Mouse (Mus musculus): ENCODE results near the gene Hdac7.

DNA sequence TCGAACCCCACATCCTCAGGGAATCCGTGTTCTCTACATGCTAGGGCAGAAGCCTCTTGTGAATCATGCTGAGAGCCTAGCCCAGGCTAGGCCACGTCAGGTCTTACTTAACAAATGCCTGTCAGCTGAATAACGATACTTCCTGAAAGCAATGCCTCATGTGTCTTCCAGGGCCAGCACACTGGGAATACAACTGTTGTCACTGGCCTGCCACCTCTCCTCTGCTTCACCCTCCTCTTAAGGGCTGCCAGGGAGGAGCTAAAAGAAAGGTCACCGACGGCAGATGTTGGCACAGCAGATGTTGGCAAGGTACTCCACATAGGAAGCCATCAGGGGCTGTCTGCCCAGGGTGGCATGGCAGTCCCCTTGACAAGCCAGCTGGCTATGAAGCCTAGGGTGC lies 20.3 kb downstream of the Hdac7 start:
- TF ChIP-seq CTCF (IDR thresholded peaks at IDR 0.05; ENCODE audit: insufficient read depth, low read depth, low read length) (no peak), POLR2A (IDR thresholded peaks at IDR 0.05; ENCODE audit: insufficient read depth, low read depth, low read length) (no peak)

Data from olfactory bulb, adult 2 months (tissue).